ENCODE assay signal across 21 mouse cellular contexts in the genomic region with DNA sequence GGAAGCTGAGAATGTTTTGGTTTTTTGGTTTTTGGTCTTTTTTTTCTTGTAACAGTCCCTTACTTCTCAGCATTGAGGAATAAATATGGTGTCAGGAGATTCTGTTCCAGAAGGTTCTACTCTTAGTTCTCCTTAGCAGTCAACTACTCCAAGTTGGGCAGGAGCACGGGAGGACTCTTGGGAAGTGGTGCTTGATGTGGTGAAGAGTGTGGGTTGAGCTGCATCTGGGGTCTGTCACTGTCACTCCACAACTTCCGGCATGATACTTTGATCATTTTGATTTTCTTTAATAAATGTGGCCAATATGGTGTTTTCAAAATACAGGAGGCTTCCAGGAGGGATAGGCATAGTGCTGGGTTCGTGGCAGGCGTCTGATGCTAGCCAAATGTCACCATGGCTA. TPM values are rescaled to one million over a fixed set of nuclear protein-coding genes. Genes with fewer than 3 reads are reported as not detected.
DNase-seq lines count a peak whose midpoint lies in the region; ATAC-seq and TF ChIP-seq lines count a peak whose summit lies in the region.
"Had no signal": no experiment of that assay in that cellular context is flagged by ENCODE, and none has a peak within 500 bp of the region (broad histone marks: within the 10 kb centered on the region; RNA-seq: fewer than 3 reads in every experiment).

No protein-coding gene starts in this region.

- H3K9me3 ChIP-seq in forebrain, embryonic 15.5 days: no peaks in the 10 kb centered on the region
- no peaks in the 10 kb centered on the region for H3K9me3 ChIP-seq in forebrain, postnatal 0 days (ENCODE audit: low read length)
- no peaks in the 10 kb centered on the region for H3K9me3 ChIP-seq in lung, embryonic 15.5 days
- no peaks in the 10 kb centered on the region for H3K9me3 ChIP-seq in midbrain, embryonic 13.5 days
- H3K9me3 ChIP-seq in midbrain, embryonic 11.5 days (ENCODE audit: control insufficient read depth, low read length): no peaks in the 10 kb centered on the region
- no peaks in the 10 kb centered on the region for H3K9me3 ChIP-seq in intestine, embryonic 15.5 days
- H3K9me3 ChIP-seq: embryonic facial prominence, embryonic 13.5 days; hindbrain, embryonic 12.5 days had no signal

- H3K4me2 ChIP-seq in forebrain, embryonic 15.5 days (replicated peaks): no peak overlapping the region
- H3K4me2 ChIP-seq in forebrain, postnatal 0 days (ENCODE audit: low read depth): no peak overlapping the region
- no peak overlapping the region for H3K4me2 ChIP-seq in lung, embryonic 15.5 days
- no peak overlapping the region for H3K4me2 ChIP-seq in midbrain, embryonic 13.5 days (replicated peaks)
- H3K4me2 ChIP-seq in midbrain, embryonic 11.5 days: no peak overlapping the region
- H3K4me2 ChIP-seq in intestine, embryonic 15.5 days (replicated peaks): no peak overlapping the region
- H3K4me2 ChIP-seq: embryonic facial prominence, embryonic 13.5 days; hindbrain, embryonic 12.5 days had no signal

- no peaks in the 10 kb centered on the region for H3K36me3 ChIP-seq in forebrain, embryonic 15.5 days
- H3K36me3 ChIP-seq in forebrain, postnatal 0 days (ENCODE audit: insufficient read depth): no peaks in the 10 kb centered on the region
- no peaks in the 10 kb centered on the region for H3K36me3 ChIP-seq in lung, embryonic 15.5 days
- H3K36me3 ChIP-seq in midbrain, embryonic 13.5 days: no peaks in the 10 kb centered on the region
- no peaks in the 10 kb centered on the region for H3K36me3 ChIP-seq in midbrain, embryonic 11.5 days (ENCODE audit: control insufficient read depth, insufficient read depth, low read length)
- H3K36me3 ChIP-seq in intestine, embryonic 15.5 days: no peaks in the 10 kb centered on the region
- H3K36me3 ChIP-seq: embryonic facial prominence, embryonic 13.5 days; hindbrain, embryonic 12.5 days had no signal

- H3K4me3 ChIP-seq in forebrain, embryonic 15.5 days: no peak overlapping the region
- no peak overlapping the region for H3K4me3 ChIP-seq in forebrain, postnatal 0 days (ENCODE audit: low read depth, low read length)
- no peak overlapping the region for H3K4me3 ChIP-seq in lung, embryonic 15.5 days
- H3K4me3 ChIP-seq in midbrain, embryonic 13.5 days (replicated peaks): no peak overlapping the region
- H3K4me3 ChIP-seq in midbrain, embryonic 11.5 days (ENCODE audit: low read depth, low read length): no peak overlapping the region
- no peak overlapping the region for H3K4me3 ChIP-seq in intestine, embryonic 15.5 days (replicated peaks)
- H3K4me3 ChIP-seq: embryonic facial prominence, embryonic 13.5 days; hindbrain, embryonic 12.5 days had no signal

- TF ChIP-seq CTCF in forebrain, postnatal 0 days (IDR thresholded peaks at IDR 0.05; ENCODE audit: low read depth): no peak

- no peak for DNase-seq in forebrain, postnatal 0 days
- no peak for DNase-seq in lung, postnatal 14 days
- DNase-seq in midbrain, embryonic 11.5 days (ENCODE audit: low spot score, missing footprints): no peak
- DNase-seq: adrenal gland, postnatal 25 days; cerebellum, adult 18-20 months; cerebellum, postnatal 10 days; gastrocnemius, postnatal 10 days; kidney, adult 9 months; kidney, postnatal 10 days; layer of hippocampus, postnatal 36 days; left cerebral cortex, postnatal 4 days; liver had no signal

- 87% methylated on average over 4 of the region's 4 CpGs for WGBS in forebrain, embryonic 15.5 days
- 92% methylated on average over 4 of the region's 4 CpGs for WGBS in forebrain, postnatal 0 days
- WGBS in lung, embryonic 15.5 days: 56% methylated on average over 4 of the region's 4 CpGs
- WGBS in midbrain, embryonic 13.5 days: 92% methylated on average over 4 of the region's 4 CpGs
- 91% methylated on average over 4 of the region's 4 CpGs for WGBS in midbrain, embryonic 11.5 days
- 74% methylated on average over 4 of the region's 4 CpGs for WGBS in intestine, embryonic 15.5 days

- H3K9ac ChIP-seq in forebrain, embryonic 15.5 days (replicated peaks): no peak overlapping the region
- H3K9ac ChIP-seq in forebrain, postnatal 0 days: no peak overlapping the region
- H3K9ac ChIP-seq in lung, embryonic 15.5 days: no peak overlapping the region
- H3K9ac ChIP-seq in midbrain, embryonic 13.5 days (replicated peaks): no peak overlapping the region
- no peak overlapping the region for H3K9ac ChIP-seq in midbrain, embryonic 11.5 days (ENCODE audit: low read length)
- H3K9ac ChIP-seq in intestine, embryonic 15.5 days: no peak overlapping the region
- H3K9ac ChIP-seq: embryonic facial prominence, embryonic 13.5 days; hindbrain, embryonic 12.5 days; liver, embryonic 14.5 days had no signal

- no peak for ATAC-seq in forebrain, embryonic 15.5 days (replicated peaks)
- ATAC-seq in forebrain, postnatal 0 days: no peak
- ATAC-seq in lung, embryonic 15.5 days (ENCODE audit: borderline replicate concordance, extremely low read depth, low FRiP score, low TSS enrichment): peak; percentile 71; the same call in 1 of the 2 replicates
- ATAC-seq in midbrain, embryonic 13.5 days: no peak
- ATAC-seq in midbrain, embryonic 11.5 days (ENCODE audit: low FRiP score): no peak
- no peak for ATAC-seq in intestine, embryonic 15.5 days
- ATAC-seq: intestine, postnatal 0 days had no signal

- no peaks in the 10 kb centered on the region for H3K27me3 ChIP-seq in forebrain, embryonic 15.5 days
- H3K27me3 ChIP-seq in forebrain, postnatal 0 days (ENCODE audit: insufficient read depth, low read length): no peaks in the 10 kb centered on the region
- H3K27me3 ChIP-seq in lung, embryonic 15.5 days: no peaks in the 10 kb centered on the region
- H3K27me3 ChIP-seq in midbrain, embryonic 13.5 days: no peaks in the 10 kb centered on the region
- no peaks in the 10 kb centered on the region for H3K27me3 ChIP-seq in midbrain, embryonic 11.5 days (ENCODE audit: control insufficient read depth, insufficient read depth, low read length)
- H3K27me3 ChIP-seq in intestine, embryonic 15.5 days (replicated peaks): no peaks in the 10 kb centered on the region
- H3K27me3 ChIP-seq: embryonic facial prominence, embryonic 13.5 days; hindbrain, embryonic 12.5 days had no signal

- H3K4me1 ChIP-seq in forebrain, embryonic 15.5 days: peaks cover 33% of the 10 kb centered on the region
- peaks cover 4% of the 10 kb centered on the region; the same call in 1 of the 2 replicates for H3K4me1 ChIP-seq in forebrain, postnatal 0 days (ENCODE audit: insufficient read depth)
- peaks cover 8% of the 10 kb centered on the region; the same call in 1 of the 2 replicates for H3K4me1 ChIP-seq in lung, embryonic 15.5 days
- peaks cover 40% of the 10 kb centered on the region for H3K4me1 ChIP-seq in midbrain, embryonic 13.5 days (replicated peaks)
- H3K4me1 ChIP-seq in midbrain, embryonic 11.5 days (ENCODE audit: control insufficient read depth, insufficient read depth, low read length): peaks cover 7% of the 10 kb centered on the region; the same call in 1 of the 2 replicates
- H3K4me1 ChIP-seq in intestine, embryonic 15.5 days (replicated peaks): no peaks in the 10 kb centered on the region; the same call in 1 of the 2 replicates

- H3K27ac ChIP-seq in forebrain, embryonic 15.5 days (replicated peaks): peak overlapping the region; percentile 51
- H3K27ac ChIP-seq in forebrain, postnatal 0 days (ENCODE audit: low read depth, low read length): no peak overlapping the region
- no peak overlapping the region for H3K27ac ChIP-seq in lung, embryonic 15.5 days
- H3K27ac ChIP-seq in midbrain, embryonic 13.5 days: peak overlapping the region; percentile 59; the same call in 1 of the 2 replicates
- H3K27ac ChIP-seq in midbrain, embryonic 11.5 days (ENCODE audit: low read depth, low read length): no peak overlapping the region
- H3K27ac ChIP-seq in intestine, embryonic 15.5 days: no peak overlapping the region
- H3K27ac ChIP-seq: embryonic facial prominence, embryonic 13.5 days; liver, embryonic 14.5 days; macrophage had no signal

RNA-seq across cellular contexts. Expression of a gene that starts 22.1 kb away (rescaled TPM):
- 41.0 and 42.1 TPM in 2 replicates for polyA plus RNA-seq in forebrain, embryonic 15.5 days (2015; fragmentation: Nextera tagmentation; extraction: Ambion mirVana)
- total RNA-seq in forebrain, postnatal 0 days (2014; rRNA removed): 15.2 and 19.1 TPM in 2 replicates
- 18.7 and 23.7 TPM in 2 replicates for polyA plus RNA-seq in forebrain, postnatal 0 days (2015; fragmentation: Nextera tagmentation; extraction: Ambion mirVana)
- 35.8 and 38.2 TPM in 2 replicates for polyA plus RNA-seq in lung, embryonic 15.5 days (2015; fragmentation: Nextera tagmentation; extraction: Ambion mirVana)
- polyA plus RNA-seq in midbrain, embryonic 13.5 days (2015; fragmentation: Nextera tagmentation; extraction: Ambion mirVana): 36.5 and 38.6 TPM in 2 replicates
- 40.5 and 43.4 TPM in 2 replicates for polyA plus RNA-seq in midbrain, embryonic 11.5 days (2014; fragmentation: Nextera tagmentation; extraction: Ambion mirVana)
- polyA plus RNA-seq in intestine, embryonic 15.5 days (2015; fragmentation: Nextera tagmentation; extraction: Ambion mirVana): 38.3 and 43.0 TPM in 2 replicates

RNA-seq across cellular contexts. Expression of a gene that starts 22.4 kb away (rescaled TPM):
- polyA plus RNA-seq in forebrain, embryonic 15.5 days (2015; fragmentation: Nextera tagmentation; extraction: Ambion mirVana): 14.7 and 16.5 TPM in 2 replicates
- total RNA-seq in forebrain, postnatal 0 days (2014; rRNA removed): 8.7 and 9.8 TPM in 2 replicates
- polyA plus RNA-seq in forebrain, postnatal 0 days (2015; fragmentation: Nextera tagmentation; extraction: Ambion mirVana): 8.4 and 8.9 TPM in 2 replicates
- polyA plus RNA-seq in lung, embryonic 15.5 days (2015; fragmentation: Nextera tagmentation; extraction: Ambion mirVana): 14.9 and 16.5 TPM in 2 replicates
- polyA plus RNA-seq in midbrain, embryonic 13.5 days (2015; fragmentation: Nextera tagmentation; extraction: Ambion mirVana): 13.4 and 15.8 TPM in 2 replicates
- polyA plus RNA-seq in midbrain, embryonic 11.5 days (2014; fragmentation: Nextera tagmentation; extraction: Ambion mirVana): 22.3 and 22.8 TPM in 2 replicates
- 12.5 and 15.1 TPM in 2 replicates for polyA plus RNA-seq in intestine, embryonic 15.5 days (2015; fragmentation: Nextera tagmentation; extraction: Ambion mirVana)

Comparison
In these comparisons a context has a peak if more than half of its experiments do, and no peak if none do; other contexts are left out.
1. H3K27ac ChIP-seq: peak in forebrain, embryonic 15.5 days (single experiment) and midbrain, embryonic 13.5 days (single experiment); none in forebrain, postnatal 0 days (single experiment), lung, embryonic 15.5 days (single experiment), midbrain, embryonic 11.5 days (single experiment) and intestine, embryonic 15.5 days (single experiment).